Comparison of ENCODE assay signal across 28 mouse cellular contexts in the genomic region with DNA sequence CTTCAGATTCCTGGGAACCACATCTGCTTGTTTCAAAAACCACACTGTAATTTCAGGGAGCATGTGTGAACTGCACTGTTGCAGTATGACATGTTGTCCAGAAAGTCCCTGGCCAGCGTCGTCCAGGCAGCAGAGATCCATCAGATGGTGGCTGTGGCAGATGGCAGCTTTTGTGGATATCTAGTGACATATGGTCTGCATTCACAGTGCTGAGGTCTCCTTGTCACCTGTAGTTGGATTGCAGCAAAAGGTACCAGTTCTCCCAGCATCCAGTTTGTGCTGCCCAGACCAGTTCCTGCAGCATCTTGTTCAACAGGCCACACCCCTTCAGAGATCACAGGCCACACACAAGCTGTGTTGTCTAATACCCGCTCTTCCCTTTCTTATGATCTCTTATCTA.
DNase-seq lines count a peak whose midpoint lies in the region; ATAC-seq and TF ChIP-seq lines count a peak whose summit lies in the region.
"Had no signal": no experiment of that assay in that cellular context is flagged by ENCODE, and none has a peak within 500 bp of the region (broad histone marks: within the 10 kb centered on the region; RNA-seq: fewer than 3 reads in every experiment).

No protein-coding gene starts in this region.

- no peaks in the 10 kb centered on the region for H3K27me3 ChIP-seq in cerebellum, adult 2 months (ENCODE audit: control insufficient read depth, insufficient read depth, low read length)
- H3K27me3 ChIP-seq in forebrain, embryonic 13.5 days, result no peaks in the 10 kb centered on the region; the same call in 1 of the 2 replicates
- no peaks in the 10 kb centered on the region for H3K27me3 ChIP-seq in forebrain, embryonic 11.5 days (ENCODE audit: control insufficient read depth, insufficient read depth, low read length)
- H3K27me3 ChIP-seq: embryonic facial prominence, embryonic 15.5 days; hindbrain, embryonic 12.5 days; limb, embryonic 12.5 days; liver, embryonic 15.5 days; midbrain, embryonic 12.5 days had no signal

- no peak for TF ChIP-seq CTCF in cerebellum, adult 2 months (IDR thresholded peaks at IDR 0.05; ENCODE audit: borderline replicate concordance, insufficient read depth, low read depth, low read length)

- no peak overlapping the region for H3K4me3 ChIP-seq in cerebellum, adult 2 months (replicated peaks; ENCODE audit: insufficient read depth, low read depth, low read length)
- H3K4me3 ChIP-seq in forebrain, embryonic 13.5 days, result no peak overlapping the region
- H3K4me3 ChIP-seq in forebrain, embryonic 11.5 days (ENCODE audit: low read depth, low read length), result no peak overlapping the region
- H3K4me3 ChIP-seq: embryonic facial prominence, embryonic 10.5 days; embryonic facial prominence, embryonic 15.5 days; hindbrain, embryonic 12.5 days; limb, embryonic 12.5 days; liver, embryonic 15.5 days; midbrain, embryonic 12.5 days; neural tube, embryonic 13.5 days had no signal

- no peaks in the 10 kb centered on the region for H3K36me3 ChIP-seq in forebrain, embryonic 13.5 days (ENCODE audit: poor library complexity, severe bottlenecking)
- no peaks in the 10 kb centered on the region for H3K36me3 ChIP-seq in forebrain, embryonic 11.5 days (ENCODE audit: control insufficient read depth, insufficient read depth, low read length)
- H3K36me3 ChIP-seq: embryonic facial prominence, embryonic 10.5 days; embryonic facial prominence, embryonic 15.5 days; G1E; hindbrain, embryonic 12.5 days; limb, embryonic 12.5 days; liver, embryonic 15.5 days; midbrain, embryonic 12.5 days; neural tube, embryonic 13.5 days had no signal

- H3K4me2 ChIP-seq in forebrain, embryonic 13.5 days, result no peak overlapping the region
- no peak overlapping the region for H3K4me2 ChIP-seq in forebrain, embryonic 11.5 days (ENCODE audit: low read depth, low read length, severe bottlenecking)
- H3K4me2 ChIP-seq: embryonic facial prominence, embryonic 15.5 days; heart, embryonic 11.5 days; hindbrain, embryonic 12.5 days; limb, embryonic 12.5 days; liver, embryonic 15.5 days; lung, embryonic 14.5 days; midbrain, embryonic 12.5 days; neural tube, embryonic 13.5 days had no signal

- 24% methylated on average over 3 of the region's 3 CpGs for WGBS in cerebellum, adult 2 months
- 60% methylated on average over 3 of the region's 3 CpGs for WGBS in forebrain, embryonic 13.5 days
- 80% methylated on average over 3 of the region's 3 CpGs for WGBS in forebrain, embryonic 11.5 days

- ATAC-seq in forebrain, embryonic 13.5 days, result peak; percentile 59; the same call in 1 of the 2 replicates
- ATAC-seq in forebrain, embryonic 11.5 days (replicated peaks; ENCODE audit: low FRiP score), result no peak
- ATAC-seq: intestine, postnatal 0 days had no signal

- H3K4me1 ChIP-seq in cerebellum, adult 2 months (ENCODE audit: control insufficient read depth, insufficient read depth, low read length), result peaks cover 3% of the 10 kb centered on the region; the same call in 1 of the 2 replicates
- H3K4me1 ChIP-seq in forebrain, embryonic 13.5 days, result peaks cover 26% of the 10 kb centered on the region
- H3K4me1 ChIP-seq in forebrain, embryonic 11.5 days (replicated peaks; ENCODE audit: control insufficient read depth, insufficient read depth, low read length), result no peaks in the 10 kb centered on the region
- H3K4me1 ChIP-seq: embryonic facial prominence, embryonic 15.5 days; liver, embryonic 15.5 days had no signal

- H3K9ac ChIP-seq in forebrain, embryonic 13.5 days, result no peak overlapping the region
- no peak overlapping the region for H3K9ac ChIP-seq in forebrain, embryonic 11.5 days (ENCODE audit: low read length)
- H3K9ac ChIP-seq: embryonic facial prominence, embryonic 15.5 days; hindbrain, embryonic 12.5 days; limb, embryonic 12.5 days; liver, embryonic 15.5 days; lung, embryonic 14.5 days; midbrain, embryonic 12.5 days; neural tube, embryonic 13.5 days had no signal

- no peak for TF ChIP-seq POLR2A in cerebellum, adult 2 months (IDR thresholded peaks at IDR 0.05; ENCODE audit: borderline replicate concordance, insufficient read depth, low read length)

- H3K9me3 ChIP-seq in forebrain, embryonic 13.5 days (replicated peaks), result 0 out of 2 replicates have a peak, but pooled peaks cover 6% of the 10 kb centered on the region
- no peaks in the 10 kb centered on the region for H3K9me3 ChIP-seq in forebrain, embryonic 11.5 days (ENCODE audit: control insufficient read depth, low read length)
- H3K9me3 ChIP-seq: embryonic facial prominence, embryonic 10.5 days; embryonic facial prominence, embryonic 15.5 days; hindbrain, embryonic 12.5 days; limb, embryonic 12.5 days; liver, embryonic 15.5 days; midbrain, embryonic 12.5 days; neural tube, embryonic 13.5 days had no signal

- no peak overlapping the region for H3K27ac ChIP-seq in cerebellum, adult 2 months (ENCODE audit: insufficient read depth, low read length)
- peak overlapping the region; percentile 44; the same call in 1 of the 2 replicates for H3K27ac ChIP-seq in forebrain, embryonic 13.5 days
- H3K27ac ChIP-seq in forebrain, embryonic 11.5 days (ENCODE audit: low read depth, low read length), result no peak overlapping the region
- H3K27ac ChIP-seq: embryonic facial prominence, embryonic 10.5 days; embryonic facial prominence, embryonic 15.5 days; hindbrain, embryonic 12.5 days; limb, embryonic 12.5 days; liver, embryonic 15.5 days; midbrain, embryonic 12.5 days; neural tube, embryonic 13.5 days had no signal

- peak; percentile 10 to 26 for DNase-seq in cerebellum, adult 2 months
- DNase-seq in cerebellum, adult 9-10 months, result no peak
- DNase-seq in forebrain, embryonic 11.5 days (ENCODE audit: low spot score), result no peak
- DNase-seq in retina, postnatal 1 day, result peak; percentile 3
- DNase-seq in retina, embryonic 14.5 days (ENCODE audit: low spot score), result no peak
- no peak for DNase-seq in kidney, postnatal 10 days
- DNase-seq: adrenal gland, postnatal 14 days; gastrocnemius, postnatal 25 days; heart, adult 18-20 months; heart, postnatal 36 days; kidney, adult 9 months; kidney, postnatal 14 days; layer of hippocampus, adult 9-11 months; lung, embryonic 14.5 days; lung, postnatal 14 days; right cerebral cortex, postnatal 14 days; thymus, postnatal 4 days had no signal

Comparison
In these comparisons a context has a peak if more than half of its experiments do, and no peak if none do; other contexts are left out.
1. DNase-seq: peak in cerebellum, adult 2 months (2 of 2) and retina, postnatal 1 day (single experiment); none in cerebellum, adult 9-10 months (single experiment), forebrain, embryonic 11.5 days (single experiment), retina, embryonic 14.5 days (single experiment) and kidney, postnatal 10 days (single experiment).